Mouse (Mus musculus) intestine, postnatal 0 days (tissue): Measurements from ENCODE around the gene Cenpe. TPM values are rescaled to one million over a fixed set of nuclear protein-coding genes. Genes with fewer than 3 reads are reported as not detected.

Experiments used
- ATAC-seq: fragments of 200-750 bp; cut with Nextera tagmentation; 2 replicates; pipeline ENCODE4 v1.8.0; 2017; ENCODE audit warnings: mild to moderate bottlenecking, moderate TSS enrichment, moderate library complexity
- H3K27ac ChIP-seq: fragments of 300-500 bp; sonication (generic); 2 replicates; pipeline ENCODE4 v1.5.1; 2014; ENCODE audit warnings: mild to moderate bottlenecking, low read depth, low read length, moderate library complexity
- H3K27me3 ChIP-seq: fragments of 300-500 bp; sonication (generic); replicated peaks from 2 replicates; pipeline ENCODE4 v1.6.1; 2014; ENCODE audit warnings: low read length, mixed read lengths; ENCODE audit not compliant: control insufficient read depth, insufficient read depth
- H3K36me3 ChIP-seq: fragments of 300-500 bp; sonication (generic); 2 replicates; pipeline ENCODE4 v1.6.1; 2014; ENCODE audit warnings: mild to moderate bottlenecking, moderate library complexity; ENCODE audit not compliant: control insufficient read depth, insufficient read depth
- H3K4me1 ChIP-seq: fragments of 300-500 bp; sonication (generic); replicated peaks from 2 replicates; pipeline ENCODE4 v1.6.1; 2014; ENCODE audit warnings: antibody characterized with exemption, low read length, mixed read lengths; ENCODE audit not compliant: control insufficient read depth, insufficient read depth
- H3K4me2 ChIP-seq: fragments of 300-500 bp; sonication (generic); replicated peaks from 2 replicates; pipeline ENCODE4 v1.6.1; 2014; ENCODE audit warnings: low read depth, mild to moderate bottlenecking, moderate library complexity
- H3K4me3 ChIP-seq: fragments of 300-500 bp; sonication (generic); 2 replicates; pipeline ENCODE4 v1.5.1; 2014; ENCODE audit warnings: low read depth, low read length
- H3K9ac ChIP-seq: fragments of 300-500 bp; sonication (generic); 2 replicates; pipeline ENCODE4 v1.6.1; 2014; ENCODE audit warnings: mild to moderate bottlenecking, low read depth, low read length
- H3K9me3 ChIP-seq: fragments of 300-500 bp; sonication (generic); 2 replicates; pipeline ENCODE4 v1.6.1; 2016; ENCODE audit warnings: mixed run types; ENCODE audit not compliant: control insufficient read depth
- CTCF ChIP-seq: sonication (generic); IDR thresholded peaks from 2 replicates; pipeline ENCODE4 v1.5.1; 2016; ENCODE audit warnings: low read depth, mild to moderate bottlenecking, control low read depth, antibody characterized with exemption, moderate library complexity
- WGBS: fragments of 180-500 bp; shearing (Covaris S2); extraction: QIAGEN DNeasy Blood & Tissue Kit; methylation state at CpG from one replicate; pipeline ENCODE4 v1.1.7; 2014; 5-methylcytosine and 5-hydroxymethylcytosine counted together
- polyA plus RNA-seq: library from polyadenylated mRNA; unstranded; fragments of >200 nt; fragmentation: Nextera tagmentation; extraction: Ambion mirVana; gene quantifications from 2 replicates; pipeline ENCODE4 v1.2.1, GENCODE M21; 2015

Gene Cenpe
- polyA plus RNA-seq, 1 experiment from 2014 or later: 5.4 TPM

DNA sequence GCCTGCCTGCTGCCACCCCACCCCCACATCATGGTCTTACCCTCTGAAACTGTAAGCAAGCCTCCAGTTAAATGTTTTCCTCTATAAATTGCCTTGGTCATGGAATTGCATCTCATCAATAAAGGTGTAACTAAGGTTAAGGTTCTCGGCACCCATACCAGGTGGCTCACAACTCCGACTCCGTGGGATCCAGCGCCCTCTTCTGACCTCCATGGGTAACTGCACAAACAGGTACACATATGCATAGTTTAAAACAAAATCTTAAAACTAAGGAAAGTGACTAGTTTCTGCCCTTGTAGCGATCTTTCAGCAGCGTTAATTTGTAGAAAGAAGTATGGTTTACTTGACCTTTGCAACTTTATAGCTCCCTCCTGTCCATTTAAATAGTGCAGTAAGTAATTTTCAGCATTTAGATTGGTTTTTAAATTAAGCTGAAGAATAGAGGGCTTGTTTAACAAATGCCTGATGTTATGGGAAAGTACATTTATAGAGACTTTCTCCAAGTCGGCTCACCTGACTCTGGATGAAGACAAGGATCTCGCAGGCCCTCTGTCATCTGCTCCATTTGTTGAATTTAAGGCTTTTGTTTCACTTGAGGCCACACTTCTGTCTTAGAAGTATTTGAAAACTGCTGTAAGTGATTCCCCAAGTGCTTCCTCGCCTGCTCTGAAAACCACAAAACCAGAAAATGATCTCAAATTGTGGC lies 103.5 kb downstream of the Cenpe start:
- H3K36me3 ChIP-seq: no peaks in the 10 kb centered on the region
- H3K9ac ChIP-seq: no peak overlapping the region
- H3K27me3 ChIP-seq: no peaks in the 10 kb centered on the region
- H3K4me3 ChIP-seq: no peak overlapping the region
- no peak overlapping the region for H3K27ac ChIP-seq
- H3K4me2 ChIP-seq: no peak overlapping the region
- no peaks in the 10 kb centered on the region for H3K4me1 ChIP-seq
- no peaks in the 10 kb centered on the region for H3K9me3 ChIP-seq
- whole genome bisulfite sequencing: 89% methylated on average over 9 of the region's 9 CpGs
- no peak for ATAC-seq
- TF ChIP-seq CTCF: no peak

GRCm38 (mm10) chr3:135318331-135318730 lies 106.0 kb downstream of the Cenpe start:
- Histone ChIP-seq H3K4me3 (no peak overlapping the region), H3K9me3 (no peaks in the 10 kb centered on the region), H3K36me3 (no peaks in the 10 kb centered on the region), H3K4me1 (no peaks in the 10 kb centered on the region), H3K27ac (no peak overlapping the region), H3K27me3 (no peaks in the 10 kb centered on the region), H3K9ac (no peak overlapping the region), H3K4me2 (no peak overlapping the region)
- WGBS: 80% methylated on average over 11 of the region's 11 CpGs
- TF ChIP-seq CTCF: no peak
- no peak for ATAC-seq

Other genes starting within 250 kb of the Cenpe start
- 5.6 and 8.0 TPM in 2 replicates for gene Bdh2, start 68.7 kb downstream of the Cenpe start, polyA plus RNA-seq
- gene Slc9b2, start 95.2 kb downstream of the Cenpe start, polyA plus RNA-seq: 0.59 and 0.68 TPM in 2 replicates
- gene Slc9b1, start 135.5 kb downstream of the Cenpe start, polyA plus RNA-seq: 0.24 TPM in 1 of 2 replicates, not detected in the other
- gene Cisd2, start 211.4 kb downstream of the Cenpe start, polyA plus RNA-seq: 41.6 and 44.3 TPM in 2 replicates
- gene Ube2d3, start 225.6 kb downstream of the Cenpe start, polyA plus RNA-seq: 383 and 404 TPM in 2 replicates